Mouse (Mus musculus) stomach, embryonic 16.5 days (tissue): ENCODE measurements around the gene Afg3l1. TPM values are rescaled to one million over a fixed set of nuclear protein-coding genes. Genes with fewer than 3 reads are reported as not detected.
"Not testable (repeated sequence)": the region's sequence is repeated elsewhere in the genome, so short reads cannot be mapped to it uniquely, and the experiment has no call there.

Experiments
- ATAC-seq: fragments of 200-750 bp; cut with Nextera tagmentation; 2 replicates; pipeline ENCODE4 v1.8.0; 2017; ENCODE audit warnings: moderate number of reproducible peaks, moderate TSS enrichment; ENCODE audit not compliant: insufficient read depth, low FRiP score
- H3K27ac ChIP-seq: fragments of 300-500 bp; sonication (generic); 2 replicates; pipeline ENCODE4 v1.5.1; 2014; ENCODE audit warnings: low read length
- H3K27me3 ChIP-seq: fragments of 300-500 bp; sonication (generic); 2 replicates; pipeline ENCODE4 v1.6.1; 2014; ENCODE audit warnings: low read length, control low read depth, mixed read lengths; ENCODE audit not compliant: control insufficient read depth, insufficient read depth
- H3K36me3 ChIP-seq: fragments of 300-500 bp; sonication (generic); 2 replicates; pipeline ENCODE4 v1.6.1; 2014; ENCODE audit warnings: low read length; ENCODE audit not compliant: control insufficient read depth, insufficient read depth
- H3K4me1 ChIP-seq: fragments of 300-500 bp; sonication (generic); 2 replicates; pipeline ENCODE4 v1.6.1; 2014; ENCODE audit warnings: low read length, control low read depth, mixed read lengths; ENCODE audit not compliant: control insufficient read depth, insufficient read depth
- H3K4me2 ChIP-seq: fragments of 300-500 bp; sonication (generic); 2 replicates; pipeline ENCODE4 v1.6.1; 2014; ENCODE audit warnings: low read depth, low read length, mixed read lengths
- H3K4me3 ChIP-seq: fragments of 300-500 bp; sonication (generic); replicated peaks from 2 replicates; pipeline ENCODE4 v1.5.1; 2014; ENCODE audit warnings: mild to moderate bottlenecking, low read length
- H3K9ac ChIP-seq: fragments of 300-500 bp; sonication (generic); 2 replicates; pipeline ENCODE4 v1.6.1; 2014; ENCODE audit warnings: low read length
- H3K9me3 ChIP-seq: fragments of 300-500 bp; sonication (generic); replicated peaks from 2 replicates; pipeline ENCODE4 v1.6.1; 2016; ENCODE audit warnings: low read length, control low read depth; ENCODE audit not compliant: control insufficient read depth
- WGBS: fragments of 180-500 bp; shearing (Covaris S2); extraction: QIAGEN DNeasy Blood & Tissue Kit; methylation state at CpG from one replicate; pipeline ENCODE4 v1.1.7; 2014; 5-methylcytosine and 5-hydroxymethylcytosine counted together
- polyA plus RNA-seq: library from polyadenylated mRNA; unstranded; fragments of >200 nt; fragmentation: Nextera tagmentation; extraction: Ambion mirVana; gene quantifications from 2 replicates; pipeline ENCODE4 v1.2.1, GENCODE M21; 2015

Gene Afg3l1
- polyA plus RNA-seq, 1 experiment from 2014 or later = 52.3 TPM

GRCm38 (mm10) chr8:123441788-123442187 is 35.9 kb upstream of the Afg3l1 start:
- no peaks in the 10 kb centered on the region for H3K9me3 ChIP-seq
- no peaks in the 10 kb centered on the region for H3K36me3 ChIP-seq
- H3K9ac ChIP-seq = no peak overlapping the region
- H3K27me3 ChIP-seq = no peaks in the 10 kb centered on the region
- ATAC-seq = no peak
- H3K27ac ChIP-seq = no peak overlapping the region
- WGBS = 89% methylated on average over 2 of the region's 2 CpGs
- 0 out of 2 replicates have a peak, but pooled peaks cover 5% of the 10 kb centered on the region for H3K4me1 ChIP-seq
- no peak overlapping the region for H3K4me3 ChIP-seq
- H3K4me2 ChIP-seq = no peak overlapping the region

- Histone ChIP-seq H3K27me3 (no peaks in the 10 kb centered on the region), H3K9ac (peak overlapping the region; percentile 92), H3K27ac (no peak overlapping the region), H3K4me3 (peak overlapping the region; percentile 75), H3K4me1 (0 out of 2 replicates have a peak, but pooled peaks cover 5% of the 10 kb centered on the region), H3K9me3 (no peaks in the 10 kb centered on the region), H3K36me3 (no peaks in the 10 kb centered on the region), H3K4me2 (no peak overlapping the region; the same call in 1 of the 2 replicates)
- 83% methylated on average over 5 of the region's 5 CpGs for WGBS
- ATAC-seq = peak; percentile 23; the same call in 1 of the 2 replicates
Observed at GRCm38 (mm10) chr8:123442351-123442750, 35.4 kb upstream of the Afg3l1 start.

GRCm38 (mm10) chr8:123442871-123443575 is 34.7 kb upstream of the Afg3l1 start:
- peak; percentile 93 for ATAC-seq
- peak overlapping the region; percentile 92 for H3K9ac ChIP-seq
- no peaks in the 10 kb centered on the region for H3K9me3 ChIP-seq
- H3K4me1 ChIP-seq = 0 out of 2 replicates have a peak, but pooled peaks cover 5% of the 10 kb centered on the region
- peak overlapping the region; percentile 64 for H3K4me2 ChIP-seq
- WGBS = 1% methylated on average over 41 of the region's 41 CpGs
- no peaks in the 10 kb centered on the region for H3K36me3 ChIP-seq
- no peaks in the 10 kb centered on the region for H3K27me3 ChIP-seq
- peak overlapping the region; percentile 62 for H3K27ac ChIP-seq
- H3K4me3 ChIP-seq = peak overlapping the region; percentile 75

GRCm38 (mm10) chr8:123443576-123443921 is 34.2 kb upstream of the Afg3l1 start:
- 15% methylated on average over 4 of the region's 4 CpGs for WGBS
- no peak; the same call in 1 of the 2 replicates for ATAC-seq

GRCm38 (mm10) chr8:123444131-123444530 is 33.6 kb upstream of the Afg3l1 start:
- Histone ChIP-seq H3K36me3 (0 out of 2 replicates have a peak, but pooled peaks cover 1% of the 10 kb centered on the region), H3K27me3 (no peaks in the 10 kb centered on the region), H3K9ac (no peak overlapping the region), H3K9me3 (no peaks in the 10 kb centered on the region), H3K27ac (no peak overlapping the region), H3K4me1 (0 out of 2 replicates have a peak, but pooled peaks cover 5% of the 10 kb centered on the region), H3K4me2 (no peak overlapping the region), H3K4me3 (no peak overlapping the region)
- ATAC-seq = no peak
- 73% methylated on average over 6 of the region's 6 CpGs for WGBS

More at GRCm38 (mm10) chr8:123443576-123443921, 34.2 kb upstream of the Afg3l1 start:
- Histone ChIP-seq H3K4me3 (peak overlapping the region; percentile 75), H3K27me3 (no peaks in the 10 kb centered on the region), H3K9me3 (no peaks in the 10 kb centered on the region), H3K9ac (peak overlapping the region; percentile 92), H3K27ac (peak overlapping the region; percentile 17; the same call in 1 of the 2 replicates), H3K4me2 (peak overlapping the region; percentile 64), H3K4me1 (0 out of 2 replicates have a peak, but pooled peaks cover 5% of the 10 kb centered on the region), H3K36me3 (no peaks in the 10 kb centered on the region)

- WGBS = 87% methylated on average over 10 of the region's 10 CpGs
- no peak for ATAC-seq
- Histone ChIP-seq H3K27ac (no peak overlapping the region), H3K4me2 (no peak overlapping the region), H3K27me3 (no peaks in the 10 kb centered on the region), H3K4me3 (no peak overlapping the region), H3K4me1 (0 out of 2 replicates have a peak, but pooled peaks cover 5% of the 10 kb centered on the region), H3K36me3 (0 out of 2 replicates have a peak, but pooled peaks cover 4% of the 10 kb centered on the region), H3K9ac (no peak overlapping the region), H3K9me3 (no peaks in the 10 kb centered on the region)
Observed at GRCm38 (mm10) chr8:123445981-123446380, 31.7 kb upstream of the Afg3l1 start.

- Histone ChIP-seq H3K27ac (no peak overlapping the region), H3K36me3 (0 out of 2 replicates have a peak, but pooled peaks cover 4% of the 10 kb centered on the region), H3K4me2 (no peak overlapping the region), H3K4me3 (no peak overlapping the region), H3K4me1 (0 out of 2 replicates have a peak, but pooled peaks cover 5% of the 10 kb centered on the region), H3K27me3 (no peaks in the 10 kb centered on the region), H3K9ac (no peak overlapping the region), H3K9me3 (no peaks in the 10 kb centered on the region)
- 73% methylated on average over 6 of the region's 6 CpGs for WGBS
- ATAC-seq = no peak
Observed at GRCm38 (mm10) chr8:123446799-123447198, 30.9 kb upstream of the Afg3l1 start.

GRCm38 (mm10) chr8:123450783-123451182 is 26.9 kb upstream of the Afg3l1 start:
- no peaks in the 10 kb centered on the region for H3K27me3 ChIP-seq
- no peak overlapping the region for H3K4me2 ChIP-seq
- no peaks in the 10 kb centered on the region for H3K4me1 ChIP-seq
- ATAC-seq = no peak
- H3K9me3 ChIP-seq = no peaks in the 10 kb centered on the region
- H3K9ac ChIP-seq = no peak overlapping the region
- 80% methylated on average over 5 of the region's 5 CpGs for WGBS
- H3K27ac ChIP-seq = no peak overlapping the region
- H3K4me3 ChIP-seq = no peak overlapping the region
- H3K36me3 ChIP-seq = peaks cover 8% of the 10 kb centered on the region; the same call in 1 of the 2 replicates

- 97% methylated on average over 12 of the region's 12 CpGs for WGBS
- H3K9ac ChIP-seq, H3K27me3 ChIP-seq, H3K9me3 ChIP-seq, H3K4me3 ChIP-seq, H3K36me3 ChIP-seq, ATAC-seq, H3K27ac ChIP-seq, H3K4me1 ChIP-seq, H3K4me2 ChIP-seq: not testable (repeated sequence)
Observed at GRCm38 (mm10) chr8:123451747-123452146, 26.0 kb upstream of the Afg3l1 start.
